Mouse (Mus musculus) midbrain, postnatal 0 days (tissue): ENCODE data around the gene Pdlim5. TPM values are rescaled to one million over a fixed set of nuclear protein-coding genes. Genes with fewer than 3 reads are reported as not detected.

Experiments
- ATAC-seq: fragments of 200-750 bp; cut with Nextera tagmentation; 2 replicates; pipeline ENCODE4 v1.8.0; 2017; ENCODE audit warnings: moderate number of reproducible peaks, mild to moderate bottlenecking, moderate TSS enrichment, moderate library complexity; ENCODE audit not compliant: low FRiP score
- DNase-seq: peaks from one replicate; pipeline ENCODE4 v3.0.0-alpha.2; 2015; ENCODE audit warnings: low spot score
- H3K27ac ChIP-seq: fragments of 300-500 bp; sonication (generic); 2 replicates; pipeline ENCODE4 v1.5.1; 2014; ENCODE audit warnings: low read depth, mild to moderate bottlenecking, low read length, mixed read lengths
- H3K27me3 ChIP-seq: fragments of 300-500 bp; sonication (generic); 2 replicates; pipeline ENCODE4 v1.6.1; 2014; ENCODE audit warnings: low read length, control low read depth, mixed read lengths; ENCODE audit not compliant: insufficient read depth
- H3K36me3 ChIP-seq: fragments of 300-500 bp; sonication (generic); 2 replicates; pipeline ENCODE4 v1.6.1; 2014; ENCODE audit warnings: low read length, control low read depth, mixed read lengths; ENCODE audit not compliant: insufficient read depth
- H3K4me1 ChIP-seq: fragments of 300-500 bp; sonication (generic); 2 replicates; pipeline ENCODE4 v1.6.1; 2014; ENCODE audit warnings: mild to moderate bottlenecking, control low read depth, antibody characterized with exemption, low read length, mixed read lengths; ENCODE audit not compliant: insufficient read depth
- H3K4me2 ChIP-seq: fragments of 300-500 bp; sonication (generic); 2 replicates; pipeline ENCODE4 v1.6.1; 2014; ENCODE audit warnings: low read depth, mild to moderate bottlenecking, low read length, mixed read lengths; ENCODE audit not compliant: poor library complexity, severe bottlenecking
- H3K4me3 ChIP-seq: fragments of 300-500 bp; sonication (generic); 2 replicates; pipeline ENCODE4 v1.5.1; 2014; ENCODE audit warnings: low read depth, mild to moderate bottlenecking, low read length, moderate library complexity
- H3K9ac ChIP-seq: fragments of 300-500 bp; sonication (generic); replicated peaks from 2 replicates; pipeline ENCODE4 v1.6.1; 2014; ENCODE audit warnings: mild to moderate bottlenecking, low read length, moderate library complexity, mixed read lengths; ENCODE audit not compliant: poor library complexity, severe bottlenecking
- H3K9me3 ChIP-seq: fragments of 300-500 bp; sonication (generic); 2 replicates; pipeline ENCODE4 v1.6.1; 2016; ENCODE audit warnings: low read length, control low read depth
- CTCF ChIP-seq: IDR thresholded peaks from 2 replicates; pipeline ENCODE4 v1.5.1; 2016; ENCODE audit warnings: antibody characterized with exemption, mild to moderate bottlenecking
- WGBS: fragments of 180-500 bp; shearing (Covaris S2); extraction: QIAGEN DNeasy Blood & Tissue Kit; methylation state at CpG from one replicate; pipeline ENCODE4 v1.1.7; 2014; 5-methylcytosine and 5-hydroxymethylcytosine counted together
- polyA plus RNA-seq: library from polyadenylated mRNA; unstranded; fragments of >200 nt; fragmentation: Nextera tagmentation; extraction: Ambion mirVana; gene quantifications from 2 replicates; pipeline ENCODE4 v1.2.1, GENCODE M21; 2015
- total RNA-seq: library from RNA; depleted of rRNA; stranded (reverse); fragments of >200 nt; gene quantifications from 2 replicates; pipeline ENCODE4 v1.2.3, GENCODE M21; 2014

The Pdlim5 gene
- total and polyA plus RNA-seq, 2 experiments from 2014 or later, result 13.7 to 28.1 TPM

GRCm38 (mm10) chr3:142421470-142421869 lies 26.0 kb upstream of the Pdlim5 start:
- Histone ChIP-seq H3K9ac (no peak overlapping the region), H3K27ac (no peak overlapping the region), H3K4me1 (no peaks in the 10 kb centered on the region), H3K9me3 (no peaks in the 10 kb centered on the region), H3K4me2 (no peak overlapping the region), H3K4me3 (no peak overlapping the region), H3K27me3 (no peaks in the 10 kb centered on the region), H3K36me3 (no peaks in the 10 kb centered on the region)
- no peak for TF ChIP-seq CTCF
- 87% methylated on average over 3 of the region's 3 CpGs for WGBS
- DNase-seq, result no peak
- ATAC-seq, result no peak

- no peaks in the 10 kb centered on the region for H3K27me3 ChIP-seq
- no peak overlapping the region for H3K4me3 ChIP-seq
- TF ChIP-seq CTCF, result no peak
- H3K9ac ChIP-seq, result no peak overlapping the region
- no peaks in the 10 kb centered on the region for H3K4me1 ChIP-seq
- 74% methylated on average over 3 of the region's 3 CpGs for WGBS
- H3K36me3 ChIP-seq, result no peaks in the 10 kb centered on the region
- no peak overlapping the region for H3K27ac ChIP-seq
- no peaks in the 10 kb centered on the region for H3K9me3 ChIP-seq
- DNase-seq (no peak), ATAC-seq (no peak)
- H3K4me2 ChIP-seq, result no peak overlapping the region
Measured at GRCm38 (mm10) chr3:142417996-142418395, 22.5 kb upstream of the Pdlim5 start.

- ATAC-seq (no peak), DNase-seq (no peak)
- Histone ChIP-seq H3K9ac (no peak overlapping the region), H3K27me3 (no peaks in the 10 kb centered on the region), H3K9me3 (no peaks in the 10 kb centered on the region), H3K4me3 (no peak overlapping the region), H3K4me2 (no peak overlapping the region), H3K27ac (no peak overlapping the region), H3K4me1 (no peaks in the 10 kb centered on the region), H3K36me3 (no peaks in the 10 kb centered on the region)
- 84% methylated on average over 4 of the region's 4 CpGs for WGBS
- TF ChIP-seq CTCF, result no peak
Measured at GRCm38 (mm10) chr3:142413345-142413885, 17.9 kb upstream of the Pdlim5 start.

- no peak for TF ChIP-seq CTCF
- H3K4me3 ChIP-seq, result no peak overlapping the region
- DNase-seq, result no peak
- no peak for ATAC-seq
- H3K9me3 ChIP-seq, result no peaks in the 10 kb centered on the region
- no peaks in the 10 kb centered on the region for H3K4me1 ChIP-seq
- H3K4me2 ChIP-seq, result no peak overlapping the region
- no peaks in the 10 kb centered on the region for H3K27me3 ChIP-seq
- H3K36me3 ChIP-seq, result no peaks in the 10 kb centered on the region
- no peak overlapping the region for H3K27ac ChIP-seq
- H3K9ac ChIP-seq, result no peak overlapping the region
Measured at GRCm38 (mm10) chr3:142410930-142411329, 15.4 kb upstream of the Pdlim5 start.

GRCm38 (mm10) chr3:142394796-142395508 lies 544 bp downstream of the Pdlim5 start:
- Histone ChIP-seq H3K9ac (peak overlapping the region; percentile 60), H3K36me3 (no peaks in the 10 kb centered on the region), H3K4me2 (peak overlapping the region; percentile 85), H3K4me1 (no peaks in the 10 kb centered on the region), H3K27me3 (no peaks in the 10 kb centered on the region), H3K4me3 (peak overlapping the region; percentile 80), H3K27ac (peak overlapping the region; percentile 67), H3K9me3 (no peaks in the 10 kb centered on the region)
- no peak for TF ChIP-seq CTCF
- peak; percentile 25 for DNase-seq
- peak; percentile 59 for ATAC-seq
- under 1% methylated on average over 51 of the region's 64 CpGs for WGBS

- Histone ChIP-seq H3K9ac (no peak overlapping the region), H3K27me3 (no peaks in the 10 kb centered on the region), H3K27ac (no peak overlapping the region), H3K36me3 (no peaks in the 10 kb centered on the region), H3K4me3 (peak overlapping the region; percentile 80), H3K4me2 (peak overlapping the region; percentile 85), H3K4me1 (no peaks in the 10 kb centered on the region), H3K9me3 (no peaks in the 10 kb centered on the region)
- WGBS, result 53% methylated on average over 9 of the region's 9 CpGs
- DNase-seq (peak; percentile 40), ATAC-seq (no peak)
- TF ChIP-seq CTCF, result 0 out of 2 replicates have a peak, but pooled peaks have one; percentile 25
Measured at GRCm38 (mm10) chr3:142394000-142394411, 1.5 kb downstream of the Pdlim5 start.
